Mouse (Mus musculus) MEL (cell line): ENCODE data around the gene Rora. TPM values are rescaled to one million over a fixed set of nuclear protein-coding genes. Genes with fewer than 3 reads are reported as not detected.

Experiments
- DNase-seq: peaks from one replicate; pipeline ENCODE4 v3.0.0; 2011; ENCODE audit warnings: low read depth, low spot score
- H3K27ac ChIP-seq: 2 replicates; pipeline ENCODE4 v1.5.1; 2012; ENCODE audit warnings: low read depth, mild to moderate bottlenecking, control low read depth, low read length, moderate library complexity; ENCODE audit not compliant: control insufficient read depth
- H3K27me3 ChIP-seq, 2 experiments: fragments of 150-350 bp in 1 of 2; sonication (generic) in 1 of 2; 2 replicates each; pipeline ENCODE4 v1.6.1; 2012; ENCODE audit warnings: low read length in 2 of 2, mild to moderate bottlenecking in 2 of 2, improper control_type of control experiment in 1 of 2, moderate library complexity in 1 of 2; ENCODE audit not compliant: insufficient read depth in 2 of 2, control insufficient read depth in 1 of 2
- H3K36me3 ChIP-seq, 2 experiments: 2 replicates each; pipeline ENCODE4 v1.6.1; 2012 to 2014; ENCODE audit warnings: low read length in 2 of 2, improper control_type of control experiment in 1 of 2, inconsistent platforms in 1 of 2, mild to moderate bottlenecking in 1 of 2; ENCODE audit not compliant: insufficient read depth in 2 of 2, control insufficient read depth in 1 of 2
- H3K4me1 ChIP-seq, 2 experiments: fragments of 150-350 bp in 1 of 2; sonication (generic) in 1 of 2; 2 replicates each; pipeline ENCODE4 v1.6.1; 2012; ENCODE audit warnings: low read length in 2 of 2, improper control_type of control experiment in 1 of 2, mild to moderate bottlenecking in 1 of 2; ENCODE audit not compliant: insufficient read depth in 2 of 2, control insufficient read depth in 1 of 2
- H3K4me3 ChIP-seq, 2 experiments: fragments of 150-350 bp in 1 of 2; sonication (generic) in 1 of 2; 2 replicates each; pipeline ENCODE4 v1.5.1; 2012; ENCODE audit warnings: low read depth in 2 of 2, low read length in 2 of 2, mild to moderate bottlenecking in 2 of 2, moderate library complexity in 2 of 2, control low read depth in 1 of 2, improper control_type of control experiment in 1 of 2; ENCODE audit not compliant: control insufficient read depth in 1 of 2, insufficient read depth in 1 of 2
- H3K79me2 ChIP-seq: 2 replicates; pipeline ENCODE4 v1.6.1; 2012; ENCODE audit warnings: mild to moderate bottlenecking, low read length, moderate library complexity; ENCODE audit not compliant: control insufficient read depth, poor library complexity, insufficient read depth
- H3K9ac ChIP-seq: 2 replicates; pipeline ENCODE4 v1.6.1; 2012; ENCODE audit warnings: low read depth, mild to moderate bottlenecking, control low read depth, low read length, moderate library complexity; ENCODE audit not compliant: control insufficient read depth, poor library complexity, severe bottlenecking
- H3K9me3 ChIP-seq: fragments of 150-350 bp; sonication (generic); replicated peaks from 2 replicates; pipeline ENCODE4 v1.6.1; 2012; ENCODE audit warnings: mild to moderate bottlenecking, low read length, improper control_type of control experiment, moderate library complexity; ENCODE audit not compliant: insufficient read depth
- BHLHE40 ChIP-seq: IDR thresholded peaks from 2 replicates; pipeline ENCODE4 v1.6.1; 2012; ENCODE audit warnings: low read depth, mild to moderate bottlenecking, inconsistent platforms, low read length, improper control_type of control experiment, borderline replicate concordance
- CHD1 ChIP-seq: IDR thresholded peaks from 2 replicates; pipeline ENCODE4 v1.6.1; 2012; ENCODE audit warnings: low read depth, mild to moderate bottlenecking, inconsistent platforms, low read length, improper control_type of control experiment
- CHD2 ChIP-seq: IDR thresholded peaks from 2 replicates; pipeline ENCODE4 v1.6.1; 2011; ENCODE audit warnings: low read length, improper control_type of control experiment
- CTCF ChIP-seq, 3 experiments: IDR thresholded peaks in 2 of 3; conservative IDR thresholded peaks in 1 of 3; 2 replicates each; pipeline ENCODE4 v1.5.1; 2011 to 2012; ENCODE audit warnings: low read length in 3 of 3, low read depth in 2 of 3, mild to moderate bottlenecking in 2 of 3, improper control_type of control experiment in 1 of 3, inconsistent platforms in 1 of 3, mixed read lengths in 1 of 3, moderate library complexity in 1 of 3; ENCODE audit not compliant: control insufficient read depth in 1 of 3, insufficient read depth in 1 of 3, poor library complexity in 1 of 3, severe bottlenecking in 1 of 3
- E2F4 ChIP-seq: IDR thresholded peaks from 2 replicates; pipeline ENCODE4 v1.6.1; 2011; ENCODE audit warnings: low read depth, low read length, improper control_type of control experiment, borderline replicate concordance
- EP300 ChIP-seq, 2 experiments: IDR thresholded peaks; 2 replicates each; pipeline ENCODE4 v1.6.1; 2011; ENCODE audit warnings: improper control_type of control experiment in 2 of 2, low read length in 2 of 2, low read depth in 1 of 2, mild to moderate bottlenecking in 1 of 2
- ETS1 ChIP-seq: IDR thresholded peaks from 2 replicates; pipeline ENCODE4 v1.6.1; 2012; ENCODE audit warnings: low read depth, mild to moderate bottlenecking, inconsistent platforms, low read length, improper control_type of control experiment, moderate library complexity
- GATA1 ChIP-seq: IDR thresholded peaks from 2 replicates; pipeline ENCODE4 v1.6.1; 2011; ENCODE audit warnings: low read depth, low read length, improper control_type of control experiment
- JUND ChIP-seq: IDR thresholded peaks from 2 replicates; pipeline ENCODE4 v1.6.1; 2011; ENCODE audit warnings: low read depth, mild to moderate bottlenecking, improper control_type of control experiment, low read length
- KAT2A ChIP-seq: conservative IDR thresholded peaks from 2 replicates; pipeline ENCODE4 v1.6.1; 2012; ENCODE audit warnings: low read depth, low read length, improper control_type of control experiment, inconsistent platforms
- MAFK ChIP-seq: IDR thresholded peaks from 2 replicates; pipeline ENCODE4 v1.6.1; 2011; ENCODE audit warnings: low read depth, mild to moderate bottlenecking, low read length, improper control_type of control experiment, borderline replicate concordance
- MYC ChIP-seq: IDR thresholded peaks from 2 replicates; pipeline ENCODE4 v1.6.1; 2011; ENCODE audit warnings: low read depth, mild to moderate bottlenecking, low read length, improper control_type of control experiment, moderate library complexity
- NRF1 ChIP-seq: IDR thresholded peaks from 2 replicates; pipeline ENCODE4 v1.6.1; 2014; ENCODE audit warnings: low read depth, mild to moderate bottlenecking, inconsistent platforms, low read length, improper control_type of control experiment, moderate library complexity; ENCODE audit not compliant: poor library complexity, insufficient read depth, severe bottlenecking
- POLR2AphosphoS2 ChIP-seq: IDR thresholded peaks from 2 replicates; pipeline ENCODE4 v1.6.1; 2011; ENCODE audit warnings: low read length, improper control_type of control experiment
- POLR2AphosphoS5 ChIP-seq: IDR thresholded peaks from 2 replicates; pipeline ENCODE4 v1.6.1; 2012; ENCODE audit warnings: low read depth, borderline replicate concordance, mild to moderate bottlenecking, inconsistent platforms, low read length, moderate library complexity, mixed read lengths
- SIN3A ChIP-seq: IDR thresholded peaks from 2 replicates; pipeline ENCODE4 v1.6.1; 2012; ENCODE audit warnings: low read length, improper control_type of control experiment, inconsistent platforms
- TCF12 ChIP-seq: IDR thresholded peaks from 2 replicates; pipeline ENCODE4 v1.6.1; 2014; ENCODE audit warnings: low read depth, mild to moderate bottlenecking, inconsistent platforms, low read length, improper control_type of control experiment, moderate library complexity
- ZMIZ1 ChIP-seq: IDR thresholded peaks from 2 replicates; pipeline ENCODE4 v1.6.1; 2012; ENCODE audit warnings: low read depth, mild to moderate bottlenecking, inconsistent platforms, low read length, improper control_type of control experiment, moderate library complexity
- polyA plus RNA-seq, 2 experiments: library from polyadenylated mRNA; stranded (reverse) in 1 of 2; unstranded in 1 of 2; fragments of >175 nt in 1 of 2; fragments of >200 nt in 1 of 2; gene quantifications; 2 replicates each; pipeline versions ENCODE4 v1.2.1 to v1.2.4; 2012; ENCODE audit warnings: low replicate concordance in 2 of 2, low read depth in 1 of 2; ENCODE audit not compliant: insufficient read length in 2 of 2, insufficient read depth in 1 of 2, missing spikeins in 1 of 2
- total RNA-seq: library from RNA; depleted of rRNA; stranded (reverse); fragments of 300-350 nt; gene quantifications from 2 replicates; pipeline ENCODE4 v1.2.3, GENCODE M21; 2012; rRNA removed

Gene Rora
- total RNA-seq (not detected in 2 replicates), polyA plus RNA-seq (not detected)

GRCm38 (mm10) chr9:68653211-68654038 is at the start of gene Rora:
Rora (plus strand) TSS chr9:68653786.
- no peak within 1 kb of the TSS for H3K27ac ChIP-seq
- H3K4me1 ChIP-seq, result no peaks in the 10 kb centered on the region
- H3K9ac ChIP-seq, result no peak within 1 kb of the TSS
- H3K79me2 ChIP-seq, result no peaks in the 10 kb centered on the region
- H3K4me3 ChIP-seq, result no peak within 1 kb of the TSS
- TF ChIP-seq MAFK, result no peak
- TF ChIP-seq GATA1, result no peak
- no peak for TF ChIP-seq JUND
- TF ChIP-seq POLR2AphosphoS5, result no peak
- no peak for TF ChIP-seq CHD2
- TF ChIP-seq NRF1, result no peak
- no peak for TF ChIP-seq E2F4
- TF ChIP-seq MYC, result no peak
- no peak for TF ChIP-seq SIN3A
- no peak for TF ChIP-seq POLR2AphosphoS2
- no peak for TF ChIP-seq CTCF (IDR thresholded peaks at IDR 0.05 in 2 of 3, conservative IDR thresholded peaks at IDR 0.05 in 1 of 3; ENCODE audit: control insufficient read depth in 1 of 3, insufficient read depth in 1 of 3, low read depth in 2 of 3, low read length in 3 of 3, poor library complexity in 1 of 3, severe bottlenecking in 1 of 3)
- TF ChIP-seq ETS1, result no peak
- no peak for TF ChIP-seq EP300 (IDR thresholded peaks at IDR 0.05; ENCODE audit: low read depth in 1 of 2, low read length in 2 of 2)
- TF ChIP-seq BHLHE40, result no peak
- no peaks in the 10 kb centered on the region for H3K36me3 ChIP-seq
- H3K27me3 ChIP-seq, result no peaks in the 10 kb centered on the region
- no peaks in the 10 kb centered on the region for H3K9me3 ChIP-seq
- no peak for DNase-seq

- H3K79me2 ChIP-seq, result no peaks in the 10 kb centered on the region
- H3K27ac ChIP-seq, result no peak overlapping the region
- no peaks in the 10 kb centered on the region for H3K4me1 ChIP-seq
- H3K4me3 ChIP-seq, result no peak overlapping the region
- TF ChIP-seq ZMIZ1 (no peak), KAT2A (no peak), CHD1 (no peak), CHD2 (no peak), TCF12 (no peak), CTCF (IDR thresholded peaks at IDR 0.05 in 2 of 3, conservative IDR thresholded peaks at IDR 0.05 in 1 of 3; ENCODE audit: control insufficient read depth in 1 of 3, insufficient read depth in 1 of 3, low read depth in 2 of 3, low read length in 3 of 3, poor library complexity in 1 of 3, severe bottlenecking in 1 of 3) (no peak)
- H3K36me3 ChIP-seq, result no peaks in the 10 kb centered on the region
- H3K27me3 ChIP-seq, result no peaks in the 10 kb centered on the region
- no peak overlapping the region for H3K9ac ChIP-seq
- DNase-seq, result no peak
- no peaks in the 10 kb centered on the region for H3K9me3 ChIP-seq
Observed at GRCm38 (mm10) chr9:68614006-68614405, 39.6 kb upstream of the Rora start.
